Mouse (Mus musculus) inflammation-experienced regulatory T-cells, adult 6 months (primary cell): ENCODE data around the gene Tmem171. TPM values are rescaled to one million over a fixed set of nuclear protein-coding genes. Genes with fewer than 3 reads are reported as not detected.

Experiments used
- ATAC-seq: one replicate; pipeline ENCODE4 v1.8.0; 2017
- polyA plus RNA-seq, 3 experiments: library from polyadenylated mRNA; unstranded; fragments of 100-300 nt; shearing (Covaris generic); gene quantifications; one replicate each; pipeline ENCODE4 v1.2.1; 2017

Gene Tmem171
- 1 to 10 TPM in 1 of 3 experiments, under 1 TPM in 1, not detected in 1; 0.48 to 2.1 TPM for polyA plus RNA-seq

DNA sequence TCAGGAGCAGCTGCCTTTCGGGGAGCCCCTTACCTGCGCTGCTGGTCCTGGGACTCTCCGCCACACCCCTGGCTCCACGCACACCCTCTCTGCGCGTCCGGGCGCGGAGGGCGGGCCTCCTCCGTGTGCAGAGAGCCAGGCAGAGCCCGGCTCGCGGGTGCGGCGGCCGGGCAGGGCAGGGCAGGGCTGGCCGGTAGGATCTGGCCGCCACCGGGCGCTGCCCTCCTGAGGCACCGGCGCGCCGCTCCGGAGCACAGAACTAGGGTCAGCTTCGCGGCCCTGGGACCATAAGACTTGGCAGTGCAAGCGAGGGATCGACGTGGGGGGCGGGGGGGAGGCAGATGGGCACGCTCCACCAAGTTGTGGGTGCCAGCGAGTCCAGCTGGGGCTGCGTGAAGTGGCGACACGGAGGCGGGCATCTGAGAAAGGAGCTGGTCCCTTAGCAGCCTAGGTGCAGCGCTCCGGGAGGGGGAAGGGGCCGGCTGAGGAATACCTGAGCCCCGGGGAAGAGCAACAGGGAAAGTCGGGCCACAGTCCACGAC, at the start of gene Tmem171:
Tmem171 (minus strand) TSS at position 62 of the 542 bp plus-strand sequence.
- ATAC-seq, result no peak

DNA sequence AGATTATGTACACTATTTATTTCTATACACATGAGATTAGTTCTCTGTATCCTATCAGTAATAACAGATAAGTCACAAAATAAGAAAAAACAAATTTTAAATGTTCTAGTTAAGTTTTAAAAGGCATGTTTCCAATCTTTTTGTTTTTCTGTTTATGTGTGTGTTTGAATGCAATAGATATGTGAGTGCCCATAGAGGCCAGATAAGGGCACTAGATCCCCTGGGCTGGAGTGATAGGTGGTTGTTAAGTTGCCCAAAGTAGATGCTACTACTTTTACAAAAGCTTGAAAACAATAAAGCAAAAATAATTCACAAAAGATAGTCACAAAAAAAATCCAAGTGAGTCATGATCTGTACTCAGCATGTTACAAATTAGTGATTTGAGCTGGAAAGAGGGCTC, 49.2 kb upstream of the Tmem171 start:
- ATAC-seq, result no peak

DNA sequence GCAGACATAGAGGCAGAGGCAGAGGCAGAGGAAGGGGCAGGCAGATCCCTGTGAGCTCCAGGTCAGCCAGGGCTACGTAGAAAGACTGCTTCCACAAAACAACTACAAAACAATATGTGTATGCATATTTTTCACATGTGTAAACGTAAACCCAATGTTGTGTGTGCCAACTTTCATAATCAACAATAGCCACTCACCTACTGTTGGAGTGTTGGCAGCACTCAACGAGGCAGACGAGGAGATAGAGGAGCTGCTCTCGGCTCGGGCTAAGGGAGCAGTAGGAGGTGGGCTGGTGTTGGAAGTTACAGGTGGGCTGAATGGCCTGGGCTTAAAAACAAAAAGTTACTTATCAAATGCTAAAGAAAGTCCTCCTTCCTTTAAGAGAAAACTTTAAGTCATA, 48.6 kb upstream of the Tmem171 start:
- ATAC-seq, result no peak

DNA sequence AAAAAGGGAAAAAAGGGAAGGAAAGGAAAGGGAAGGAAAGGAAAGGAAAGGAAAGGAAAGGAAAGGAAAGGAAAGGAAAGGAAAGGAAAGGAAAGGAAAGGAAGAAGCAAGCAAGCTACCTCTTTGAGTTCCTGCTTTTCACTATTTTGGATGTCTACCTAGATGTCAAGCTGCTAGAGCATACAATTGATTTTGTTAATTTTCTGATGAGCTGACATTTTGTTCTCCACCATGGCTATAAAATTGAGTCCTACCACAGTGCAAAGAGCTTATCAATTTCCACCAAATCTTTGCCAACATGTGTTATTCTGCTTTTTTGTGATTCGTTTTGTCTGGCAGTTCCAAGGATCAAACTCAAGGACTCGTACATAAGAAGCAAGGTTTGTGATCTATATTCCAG, 43.6 kb upstream of the Tmem171 start:
- ATAC-seq, result peak; percentile 55

DNA sequence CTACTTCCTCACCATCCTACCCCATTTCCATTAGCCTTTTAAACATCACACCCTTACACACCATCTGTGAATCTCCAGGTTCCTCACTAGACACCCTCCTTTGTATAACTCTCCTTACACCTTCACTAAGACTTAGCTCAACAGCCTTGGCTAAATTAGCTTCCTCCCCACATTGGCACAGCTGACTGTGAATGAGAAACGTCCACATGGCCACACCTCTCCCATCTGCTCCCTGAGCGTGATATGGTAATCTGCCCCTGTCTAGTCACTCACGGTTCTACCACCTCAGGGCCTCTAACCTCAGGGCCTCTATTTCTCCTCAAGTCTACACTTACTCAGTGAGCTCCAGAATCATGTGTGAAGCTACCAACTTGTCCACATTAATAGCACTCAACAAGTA, 38.7 kb upstream of the Tmem171 start:
- no peak for ATAC-seq

DNA sequence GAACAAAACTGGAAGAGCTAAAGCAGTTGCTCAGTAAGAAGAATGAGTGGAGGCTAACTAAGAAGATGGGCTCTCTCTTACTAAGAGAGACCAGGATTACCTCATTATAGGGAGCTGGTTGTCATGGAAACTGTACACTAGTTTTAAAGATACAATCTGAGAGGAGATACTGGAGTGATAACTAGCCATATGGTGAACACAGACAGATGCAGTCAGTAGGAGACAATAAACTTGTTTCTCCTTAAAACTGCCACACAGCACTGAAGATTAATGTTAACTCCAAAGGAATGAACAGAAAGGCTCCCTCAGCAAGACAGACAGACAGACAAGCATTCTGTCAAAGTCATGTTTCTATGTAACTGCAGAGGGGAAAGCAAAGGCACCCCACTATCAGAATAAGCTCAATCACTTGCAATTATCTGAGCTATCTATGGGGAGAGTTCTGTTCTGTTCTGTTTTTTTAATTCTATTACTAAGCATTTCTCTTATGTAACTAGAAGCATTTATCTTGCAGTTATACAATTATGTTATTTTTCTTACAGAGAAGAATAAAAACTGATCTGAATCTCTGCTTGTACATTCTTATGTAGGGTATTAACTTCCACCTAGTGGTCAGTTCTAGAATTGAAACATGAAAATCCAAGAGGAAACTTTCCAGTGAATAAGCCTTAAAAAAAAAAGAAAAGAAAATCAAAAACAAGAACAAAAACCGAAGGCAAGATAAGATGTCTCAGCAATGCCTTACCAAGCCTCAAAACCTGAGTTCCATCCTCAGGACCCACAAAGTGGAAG, 34.8 kb upstream of the Tmem171 start:
- ATAC-seq, result no peak

DNA sequence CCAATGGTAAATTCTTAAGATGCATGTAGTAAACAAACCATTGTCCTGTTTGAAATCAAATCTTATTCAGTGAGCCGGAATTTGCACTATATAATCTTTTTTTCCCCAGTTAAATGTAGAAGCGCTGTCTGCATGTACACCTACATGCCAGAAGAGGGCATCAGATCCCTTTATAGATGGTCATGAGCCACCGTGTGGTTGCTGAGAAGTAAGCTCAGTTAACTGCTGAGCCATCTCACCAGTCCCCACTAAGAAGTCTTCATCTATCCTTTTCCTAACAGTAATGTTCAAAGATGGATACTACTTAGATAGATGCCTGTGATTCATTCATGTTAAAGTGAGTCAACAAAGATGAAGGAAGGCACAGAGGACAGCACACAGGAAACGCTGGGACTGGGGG, 31.9 kb upstream of the Tmem171 start:
- ATAC-seq, result peak; percentile 54

DNA sequence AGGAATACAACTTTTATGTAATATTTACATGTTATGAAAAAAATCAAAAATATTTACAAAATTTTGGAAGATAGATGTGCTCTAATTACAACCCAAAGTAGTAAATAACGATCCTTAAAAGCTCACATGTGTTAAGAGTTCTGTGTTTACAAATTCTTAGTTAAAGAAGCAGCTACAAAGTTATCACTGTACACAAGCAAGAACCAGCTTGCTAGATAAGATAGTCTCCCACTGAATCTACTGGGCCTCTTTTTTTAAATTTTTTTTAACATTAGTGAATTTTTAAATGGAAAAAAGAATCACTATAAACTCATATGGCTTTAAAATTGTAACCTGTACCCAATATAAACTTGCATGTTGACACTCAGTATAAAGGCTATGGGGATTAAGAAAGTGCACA, 28.8 kb upstream of the Tmem171 start:
- ATAC-seq, result no peak

DNA sequence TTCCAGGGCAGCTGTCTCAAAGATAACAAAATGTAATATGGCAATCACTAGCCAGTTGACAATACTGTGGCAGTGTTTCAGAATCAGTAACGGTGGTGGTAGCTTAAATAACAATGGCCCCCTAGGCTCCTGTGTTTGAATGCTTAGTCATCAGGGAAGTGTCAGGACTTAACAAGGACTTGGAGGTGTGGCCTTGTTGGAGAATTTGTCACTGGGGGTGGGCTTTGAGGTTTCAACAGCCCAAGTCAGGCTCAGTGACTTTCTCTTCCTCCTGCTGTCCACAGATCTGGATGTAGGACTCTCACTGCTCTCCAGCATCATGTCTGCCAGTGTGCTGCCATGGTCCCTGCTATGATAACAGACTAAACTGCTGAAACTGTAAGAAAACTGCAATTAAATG, 27.7 kb upstream of the Tmem171 start:
- no peak for ATAC-seq

DNA sequence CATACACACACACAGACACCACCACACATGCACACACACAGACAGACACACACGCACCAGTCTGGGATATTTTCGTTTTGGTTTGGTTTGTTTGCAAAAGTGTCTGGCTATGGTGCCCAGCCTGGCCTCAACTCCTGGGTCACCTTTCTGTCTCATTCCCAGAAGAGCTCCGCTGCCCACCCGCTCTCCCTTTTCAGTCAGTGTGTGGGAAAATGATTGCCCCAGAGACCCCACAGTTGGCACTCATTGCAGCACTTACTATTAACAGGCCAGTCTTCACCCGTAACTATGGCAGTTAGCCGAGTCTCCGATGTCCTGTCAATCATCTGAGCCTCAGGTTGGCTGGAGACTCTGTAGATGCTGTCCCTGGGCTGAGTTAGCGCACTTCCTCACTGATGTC, 21.5 kb upstream of the Tmem171 start:
- no peak for ATAC-seq

DNA sequence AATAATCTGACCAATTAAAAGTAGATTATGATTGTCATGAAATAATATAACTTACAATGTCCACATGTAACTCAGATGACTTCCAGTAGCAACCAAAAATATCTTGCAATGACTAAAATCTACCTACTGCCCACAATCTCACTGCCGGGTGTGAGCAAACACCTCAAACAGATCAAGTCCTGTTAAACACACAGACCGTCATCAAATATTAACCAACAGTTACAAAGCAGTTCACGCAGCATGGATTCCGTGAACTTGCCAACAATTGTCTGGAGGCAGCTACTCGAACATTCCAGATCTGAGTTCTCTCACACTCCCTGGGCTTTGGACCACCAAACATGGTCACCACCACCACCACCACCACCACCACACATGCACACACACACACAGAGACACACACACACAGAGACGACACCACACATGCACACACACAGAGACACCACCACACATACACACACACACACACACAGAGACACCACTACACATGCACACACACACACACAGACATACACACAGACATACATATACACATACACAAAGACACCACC, 20.9 kb upstream of the Tmem171 start:
- no peak for ATAC-seq

DNA sequence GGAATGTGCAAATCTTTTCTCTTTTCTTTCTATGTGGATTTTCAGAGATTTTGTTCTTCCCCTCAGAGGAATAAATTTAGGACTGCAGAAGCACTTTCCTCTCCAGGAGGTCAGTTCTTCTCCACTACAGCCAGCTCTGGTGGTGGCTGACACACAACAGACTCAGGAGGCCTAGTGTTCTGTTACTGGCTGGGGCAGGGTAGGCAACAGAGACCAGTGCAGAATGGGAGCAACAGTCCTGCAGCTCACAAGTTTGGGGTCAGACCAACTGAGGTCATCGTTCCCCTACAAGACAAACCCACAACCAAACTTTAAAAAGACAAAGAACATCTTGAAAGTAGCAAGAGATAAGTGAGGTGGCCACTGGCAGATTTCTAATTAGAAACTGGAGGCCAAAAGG, 16.0 kb upstream of the Tmem171 start:
- no peak for ATAC-seq

DNA sequence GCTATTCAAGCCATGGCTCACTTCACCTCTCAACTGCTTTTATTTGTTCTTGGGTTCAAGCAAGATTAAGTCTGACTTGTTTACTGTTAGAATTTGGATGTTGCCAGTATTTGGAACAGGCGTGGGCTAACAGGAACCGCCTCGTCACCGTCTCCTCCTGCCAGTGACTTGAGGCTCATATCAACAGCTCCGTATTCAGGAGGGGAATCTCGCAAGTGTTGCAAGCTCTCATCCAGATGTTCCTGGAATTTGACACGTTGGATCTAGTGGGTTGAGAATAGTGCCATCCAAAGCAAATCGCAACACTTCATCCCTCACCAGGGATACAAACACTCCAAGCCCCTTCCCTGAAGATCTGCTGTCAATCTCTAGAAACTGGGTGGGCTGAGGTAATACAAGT, 15.6 kb upstream of the Tmem171 start:
- ATAC-seq, result no peak

DNA sequence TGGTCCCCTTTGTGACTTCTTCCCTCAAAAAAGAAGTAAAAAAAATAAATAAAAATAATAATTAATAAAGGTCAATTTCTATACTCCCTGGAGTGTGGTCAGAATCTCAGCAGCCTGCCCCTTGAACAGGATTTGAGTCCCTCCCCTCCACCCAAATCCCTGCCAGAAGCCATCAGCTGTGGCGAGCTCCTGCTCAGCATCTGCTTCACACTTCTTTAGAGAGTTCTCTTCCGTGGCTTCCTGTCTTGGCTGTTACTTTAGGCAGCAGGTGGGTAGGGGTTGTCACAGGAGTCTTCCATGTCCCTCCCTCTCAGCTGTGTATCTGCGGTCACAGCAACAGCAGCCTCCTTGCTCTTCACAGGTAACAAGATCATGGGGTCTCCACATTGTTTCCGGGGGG, 10.9 kb upstream of the Tmem171 start:
- ATAC-seq, result no peak

DNA sequence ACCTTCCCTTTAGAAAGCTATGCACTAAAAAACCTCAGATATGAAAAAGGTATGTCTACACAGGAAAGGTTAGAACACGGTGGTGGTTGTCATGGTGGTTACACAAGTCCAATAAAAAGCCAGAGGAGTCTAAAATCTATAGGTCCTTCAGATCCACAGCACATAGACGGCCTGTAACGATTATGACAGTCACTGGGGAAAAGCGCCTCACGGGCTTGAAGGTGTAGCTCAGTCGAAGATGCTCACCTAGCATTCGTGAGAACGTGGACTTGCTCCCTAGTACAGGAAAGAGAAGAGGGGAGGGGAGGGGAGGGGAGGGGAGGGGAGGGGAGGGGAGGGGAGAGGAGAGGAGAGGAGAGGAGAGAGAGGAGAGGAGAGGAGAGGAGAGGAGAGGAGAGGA, 9.2 kb upstream of the Tmem171 start:
- ATAC-seq, result no peak

DNA sequence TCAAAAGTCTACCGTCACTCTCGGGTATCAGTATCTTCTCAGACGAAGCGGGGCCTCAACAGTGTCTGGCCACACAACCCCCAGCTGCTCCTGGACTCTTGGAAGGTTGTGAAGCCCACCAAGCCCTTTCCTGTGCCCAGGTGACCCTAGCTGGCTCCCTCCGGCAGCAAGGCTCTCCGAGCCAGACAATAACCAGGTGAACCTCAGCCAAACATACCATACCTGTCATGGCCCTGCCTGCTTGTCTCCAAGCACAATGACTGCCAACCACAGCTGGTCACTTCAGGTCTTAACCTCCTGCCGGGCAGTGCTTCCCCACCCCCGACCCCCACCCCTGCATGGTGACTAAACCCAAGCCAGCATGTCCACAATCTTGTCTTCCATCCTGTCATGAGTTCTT, 7.7 kb upstream of the Tmem171 start:
- no peak for ATAC-seq

DNA sequence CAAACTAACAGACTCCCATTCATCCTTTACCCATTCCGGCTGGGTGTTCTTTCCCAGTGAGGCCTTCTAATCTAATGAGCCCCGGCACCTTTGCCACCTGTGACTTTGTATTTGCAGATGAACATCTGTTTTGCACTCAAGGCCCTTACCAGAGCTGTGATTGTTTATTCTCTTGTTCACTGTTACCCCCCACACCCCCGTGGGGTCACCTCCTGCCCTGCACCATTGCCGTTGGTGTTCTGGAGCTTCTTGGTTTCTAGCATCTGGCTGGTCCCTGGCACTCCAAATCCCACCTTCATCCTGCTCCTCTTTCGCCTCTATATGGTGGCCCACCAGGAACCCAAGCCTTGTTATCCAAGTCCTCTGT, 6.7 kb upstream of the Tmem171 start:
- no peak for ATAC-seq

DNA sequence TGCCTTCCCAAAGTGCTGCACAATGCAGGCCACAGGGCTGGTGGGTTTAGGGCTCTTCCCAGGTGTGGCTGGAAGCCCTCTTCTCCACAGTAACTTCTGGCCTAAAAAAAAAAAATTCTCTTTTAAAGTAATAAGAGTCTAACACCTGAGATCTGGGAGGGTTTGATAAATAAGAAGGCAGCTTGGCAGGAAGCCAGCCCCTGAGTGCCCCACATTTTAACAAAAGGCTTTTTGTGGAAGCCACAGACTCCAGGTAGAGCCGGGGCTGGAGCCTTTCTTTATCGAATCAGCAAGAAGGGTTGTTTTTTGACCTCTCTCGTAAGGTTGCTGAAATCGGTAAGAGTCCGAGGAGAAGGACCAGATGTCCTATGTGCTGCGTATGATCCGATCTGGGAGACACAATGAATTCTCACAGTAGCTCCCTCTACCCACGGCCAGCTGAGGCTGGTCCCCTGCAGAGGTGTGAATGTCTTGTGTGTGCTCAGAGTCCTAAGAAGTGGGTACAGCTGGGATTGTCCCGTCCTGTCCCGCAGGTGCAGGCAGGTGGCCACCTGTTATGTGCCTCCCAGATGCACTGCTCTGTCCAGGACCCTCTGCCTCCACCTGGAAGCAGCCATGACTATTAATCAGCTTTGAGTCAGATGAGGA, 6.2 kb upstream of the Tmem171 start:
- no peak for ATAC-seq

DNA sequence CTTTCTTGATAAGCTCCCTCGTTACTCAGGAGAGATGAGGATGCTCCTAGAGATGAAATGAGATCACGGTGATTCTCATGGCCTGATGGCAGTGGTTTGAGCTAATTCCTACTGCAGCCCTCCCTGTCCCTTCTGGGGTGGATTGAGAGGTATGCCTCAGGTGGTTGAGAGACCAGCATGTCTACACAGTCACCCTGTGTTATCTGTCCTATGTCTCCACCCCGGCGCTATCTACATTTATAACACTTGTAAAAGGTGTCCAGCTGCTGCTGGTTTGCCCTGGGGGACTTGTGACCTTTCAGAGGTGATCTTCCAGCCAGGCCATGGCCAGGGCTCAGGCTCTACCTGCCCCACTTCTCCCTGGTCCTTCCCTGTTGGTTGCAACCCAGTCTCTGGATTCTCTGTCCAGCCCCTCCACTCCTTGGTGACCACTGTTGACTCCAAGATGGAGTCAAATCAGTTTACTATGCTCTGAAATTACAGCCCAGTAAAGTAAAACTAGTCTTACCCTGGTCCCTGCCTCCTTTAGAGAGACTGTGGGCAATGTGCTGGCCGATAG, 5.4 kb upstream of the Tmem171 start:
- no peak for ATAC-seq

DNA sequence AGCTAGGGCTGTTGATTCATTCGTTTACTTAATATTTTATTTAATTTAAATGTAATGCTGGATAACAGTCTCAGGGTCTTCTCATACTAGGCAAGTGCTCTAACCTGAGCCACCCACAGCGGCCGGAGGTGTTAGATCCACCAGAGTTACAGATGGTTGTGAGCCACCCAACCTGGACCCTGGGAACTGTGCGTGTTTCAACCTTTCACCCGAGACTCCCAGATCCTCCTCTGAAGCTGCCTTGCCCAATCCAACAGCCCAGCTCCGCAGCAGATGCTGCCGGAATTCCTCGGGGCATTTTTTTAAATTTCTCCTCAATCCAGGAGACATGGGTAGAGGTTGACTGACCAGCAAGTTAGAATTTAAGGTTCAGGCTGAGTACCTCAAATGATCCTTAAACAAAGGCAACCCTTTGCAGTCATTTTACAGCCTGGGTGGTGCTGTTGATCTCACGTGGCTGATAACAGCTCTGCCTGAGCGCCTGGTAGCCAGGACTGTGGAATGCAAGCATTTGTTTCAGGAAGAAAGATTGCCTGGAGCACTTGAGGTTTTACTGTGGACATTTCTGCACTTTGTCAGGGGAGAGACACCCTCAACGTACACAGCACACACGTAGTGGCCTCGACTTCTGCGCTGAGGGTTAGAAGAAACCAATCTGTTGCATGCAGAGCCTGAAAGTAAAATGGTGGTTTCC, 4.6 kb upstream of the Tmem171 start:
- no peak for ATAC-seq

DNA sequence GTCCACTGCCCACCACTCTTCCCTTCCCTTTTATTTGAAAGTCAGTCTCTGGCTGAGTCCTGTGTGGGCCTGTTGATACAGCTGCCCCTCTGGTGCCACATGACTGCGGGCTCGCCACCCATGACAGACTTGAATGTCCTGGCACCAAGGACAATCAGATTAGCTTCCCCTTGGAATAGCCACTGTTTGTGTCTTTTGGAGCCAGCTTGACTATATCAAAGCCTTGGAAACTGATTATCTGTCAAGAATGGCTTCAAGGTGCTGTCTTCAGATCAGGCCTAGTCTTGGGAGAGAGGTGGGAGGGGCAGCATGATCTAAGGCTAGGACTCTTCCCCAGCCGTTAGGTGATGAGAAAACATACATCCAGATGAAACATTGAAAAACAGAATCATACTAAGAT, 2.1 kb upstream of the Tmem171 start:
- no peak for ATAC-seq

DNA sequence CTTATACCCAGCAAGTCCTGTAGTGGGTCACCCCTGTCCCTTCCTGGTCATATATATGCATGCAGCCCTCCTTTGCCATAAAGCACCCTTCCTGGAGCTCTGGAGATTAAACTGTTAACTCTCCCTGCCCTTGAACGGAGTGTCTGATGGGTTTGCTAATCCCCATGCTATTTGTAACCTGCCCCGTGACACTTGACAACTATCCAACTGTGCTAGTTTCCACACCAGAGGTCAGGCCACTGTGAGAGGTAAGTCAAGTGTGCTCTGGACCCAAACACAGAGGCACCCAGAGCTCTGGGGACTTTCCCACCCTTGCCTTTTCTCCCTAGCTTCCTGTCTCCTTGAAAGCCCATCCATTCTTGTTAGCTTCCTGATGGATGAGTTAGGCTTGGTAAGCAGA, 912 bp upstream of the Tmem171 start:
- ATAC-seq, result no peak

DNA sequence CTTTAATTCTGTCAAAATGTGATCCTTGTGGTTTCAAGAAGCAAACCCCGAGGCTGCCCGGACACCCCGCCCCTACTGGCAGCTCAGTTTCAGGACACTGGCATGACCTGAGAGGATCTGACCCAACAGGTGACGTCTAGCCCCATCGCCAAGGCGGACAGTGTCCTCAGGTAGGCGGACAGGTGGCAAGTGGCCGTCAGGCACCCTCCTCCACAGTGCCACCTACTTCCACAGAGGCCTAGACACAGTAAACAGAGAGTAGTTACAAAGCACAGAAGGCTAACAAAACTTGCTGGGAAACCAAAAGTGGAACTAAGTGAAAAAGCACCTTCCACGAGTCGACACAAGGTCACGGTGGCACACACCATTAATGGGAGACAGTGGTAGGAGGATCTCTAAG, 1.3 kb downstream of the Tmem171 start:
- ATAC-seq, result no peak
